Mouse (Mus musculus): Measurements from ENCODE around the gene Abcb9. TPM values are rescaled to one million over a fixed set of nuclear protein-coding genes. Genes with fewer than 3 reads are reported as not detected.
A peak's percentile ranks its signal among the peaks of the same experiment; 100 is the strongest.

The Abcb9 gene
- polyA plus RNA-seq, 1 experiment from 2014 or later = 3.7 TPM

DNA sequence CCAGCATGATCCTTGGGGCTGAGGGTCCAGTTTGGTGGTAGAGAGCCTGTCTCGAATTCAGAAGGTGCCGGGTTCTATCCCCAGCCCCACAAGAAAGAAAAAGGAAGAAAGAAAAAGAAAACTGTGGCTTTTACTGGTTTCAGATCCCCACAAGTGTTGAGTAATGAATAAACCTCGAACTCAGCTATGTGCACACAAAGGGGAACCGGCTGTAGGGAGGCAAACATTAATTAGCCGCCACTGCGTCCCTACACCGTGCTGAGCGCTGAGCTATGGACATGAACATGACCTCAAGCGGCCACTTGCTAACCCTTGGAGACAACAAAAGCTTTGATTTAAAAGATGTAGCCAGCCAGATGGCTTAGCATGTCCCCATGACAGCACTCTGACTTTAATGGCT, 70.5 kb downstream of the Abcb9 start:
- H3K36me3 ChIP-seq (replicated peaks; ENCODE audit: insufficient read depth, low read length) = peaks cover 13% of the 10 kb centered on the region; the same call in 1 of the 2 replicates
- peak overlapping the region; percentile 39; the same call in 1 of the 2 replicates for H3K4me2 ChIP-seq (ENCODE audit: low read depth, low read length)
- H3K9ac ChIP-seq (replicated peaks) = 0 out of 2 replicates have a peak overlapping the region, but pooled peaks have one; percentile 32
- no peak for DNase-seq
- WGBS (ENCODE audit: insufficient replicate concordance) = 47% methylated on average over 9 of the region's 9 CpGs
- no peak overlapping the region for H3K4me3 ChIP-seq (ENCODE audit: low read depth, low read length)
- H3K27ac ChIP-seq (ENCODE audit: low read depth) = peak overlapping the region; percentile 90
- H3K9me3 ChIP-seq (ENCODE audit: low read length) = no peaks in the 10 kb centered on the region
- TF ChIP-seq EP300 (IDR thresholded peaks at IDR 0.05; ENCODE audit: low read depth) = no peak
- no peak for TF ChIP-seq CTCF (IDR thresholded peaks at IDR 0.05; ENCODE audit: low read depth)
- H3K27me3 ChIP-seq (ENCODE audit: insufficient read depth, low read length) = no peaks in the 10 kb centered on the region
- peaks cover 84% of the 10 kb centered on the region for H3K4me1 ChIP-seq (ENCODE audit: insufficient read depth)
- ATAC-seq = peak; percentile 13

DNA sequence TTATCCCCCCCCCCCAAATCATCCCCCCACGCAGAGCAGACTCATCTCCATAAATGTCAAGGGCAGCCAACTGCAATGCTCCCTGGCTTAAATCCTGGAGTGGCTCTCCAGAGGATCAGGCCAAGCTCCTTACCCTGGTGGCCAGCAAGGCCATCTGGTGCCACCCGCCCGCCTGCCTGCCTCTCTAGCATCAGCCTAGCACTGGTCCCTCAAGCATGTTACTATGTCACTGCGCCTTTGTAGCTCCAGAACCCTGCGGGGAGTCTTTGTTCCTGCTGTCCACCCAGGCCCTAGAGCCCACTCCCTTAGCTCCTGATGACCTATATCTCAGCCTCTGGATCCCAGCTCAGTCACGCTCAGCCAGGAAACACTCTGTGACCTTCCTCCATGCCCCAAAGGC, 70.9 kb downstream of the Abcb9 start:
- H3K27me3 ChIP-seq (ENCODE audit: insufficient read depth, low read length) = no peaks in the 10 kb centered on the region
- H3K4me2 ChIP-seq (ENCODE audit: low read depth, low read length) = peak overlapping the region; percentile 1; the same call in 1 of the 2 replicates
- peak overlapping the region; percentile 90 for H3K27ac ChIP-seq (ENCODE audit: low read depth)
- ATAC-seq (no peak), DNase-seq (no peak)
- no peaks in the 10 kb centered on the region for H3K9me3 ChIP-seq (ENCODE audit: low read length)
- no peak overlapping the region for H3K4me3 ChIP-seq (ENCODE audit: low read depth, low read length)
- 0 out of 2 replicates have a peak overlapping the region, but pooled peaks have one; percentile 32 for H3K9ac ChIP-seq (replicated peaks)
- no peak for TF ChIP-seq EP300 (IDR thresholded peaks at IDR 0.05; ENCODE audit: low read depth)
- TF ChIP-seq CTCF (IDR thresholded peaks at IDR 0.05; ENCODE audit: low read depth) = no peak
- H3K4me1 ChIP-seq (ENCODE audit: insufficient read depth) = peaks cover 86% of the 10 kb centered on the region
- WGBS (ENCODE audit: insufficient replicate concordance) = 78% methylated on average over 6 of the region's 6 CpGs
- peaks cover 13% of the 10 kb centered on the region; the same call in 1 of the 2 replicates for H3K36me3 ChIP-seq (replicated peaks; ENCODE audit: insufficient read depth, low read length)

- Histone ChIP-seq H3K9ac (replicated peaks) (peak overlapping the region; percentile 45), H3K4me2 (ENCODE audit: low read depth, low read length) (peak overlapping the region; percentile 64), H3K4me3 (ENCODE audit: low read depth, low read length) (peak overlapping the region; percentile 7; the same call in 1 of the 2 replicates), H3K27ac (ENCODE audit: low read depth) (peak overlapping the region; percentile 56), H3K27me3 (ENCODE audit: insufficient read depth, low read length) (no peaks in the 10 kb centered on the region), H3K9me3 (ENCODE audit: low read length) (no peaks in the 10 kb centered on the region), H3K36me3 (replicated peaks; ENCODE audit: insufficient read depth, low read length) (peaks cover 8% of the 10 kb centered on the region; the same call in 1 of the 2 replicates), H3K4me1 (ENCODE audit: insufficient read depth) (peaks cover 89% of the 10 kb centered on the region)
- WGBS (ENCODE audit: insufficient replicate concordance) = 23% methylated on average over 7 of the region's 7 CpGs
- ATAC-seq (no peak), DNase-seq (no peak)
- no peak for TF ChIP-seq CTCF (IDR thresholded peaks at IDR 0.05; ENCODE audit: low read depth)
- no peak for TF ChIP-seq EP300 (IDR thresholded peaks at IDR 0.05; ENCODE audit: low read depth)
Observed at GRCm38 (mm10) chr5:124022365-124022764, 73.2 kb downstream of the Abcb9 start.

DNA sequence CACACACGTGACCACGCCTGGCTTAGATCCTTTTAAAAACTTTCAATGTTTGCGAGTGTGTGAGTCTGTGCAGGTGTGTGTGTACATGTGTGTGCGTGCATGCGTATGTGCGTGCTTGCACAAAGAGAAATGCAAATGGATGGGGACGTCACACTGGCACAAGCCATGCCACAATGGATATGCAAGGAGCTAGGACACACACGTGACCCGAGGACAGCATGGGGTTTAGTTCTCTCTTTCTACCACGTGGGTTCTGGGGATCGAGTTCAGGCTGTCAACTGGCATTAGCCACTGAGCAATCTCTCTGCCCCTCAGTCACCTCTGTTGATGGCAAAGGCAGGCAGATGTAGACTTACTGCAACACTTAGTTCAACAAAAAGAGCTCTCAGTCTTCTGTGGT, 73.9 kb downstream of the Abcb9 start:
- Histone ChIP-seq H3K4me1 (ENCODE audit: insufficient read depth) (peaks cover 91% of the 10 kb centered on the region), H3K27me3 (ENCODE audit: insufficient read depth, low read length) (no peaks in the 10 kb centered on the region), H3K36me3 (replicated peaks; ENCODE audit: insufficient read depth, low read length) (0 out of 2 replicates have a peak, but pooled peaks cover 5% of the 10 kb centered on the region), H3K9me3 (ENCODE audit: low read length) (no peaks in the 10 kb centered on the region), H3K4me3 (ENCODE audit: low read depth, low read length) (no peak overlapping the region; the same call in 1 of the 2 replicates), H3K27ac (ENCODE audit: low read depth) (peak overlapping the region; percentile 56), H3K9ac (replicated peaks) (peak overlapping the region; percentile 45), H3K4me2 (ENCODE audit: low read depth, low read length) (peak overlapping the region; percentile 64; the same call in 1 of the 2 replicates)
- 62% methylated on average over 11 of the region's 11 CpGs for WGBS (ENCODE audit: insufficient replicate concordance)
- DNase-seq (no peak), ATAC-seq (no peak)
- TF ChIP-seq EP300 (IDR thresholded peaks at IDR 0.05; ENCODE audit: low read depth) (no peak), CTCF (IDR thresholded peaks at IDR 0.05; ENCODE audit: low read depth) (no peak)

GRCm38 (mm10) chr5:124021148-124021547, 74.5 kb downstream of the Abcb9 start:
- Histone ChIP-seq H3K36me3 (replicated peaks; ENCODE audit: insufficient read depth, low read length) (0 out of 2 replicates have a peak, but pooled peaks cover 1% of the 10 kb centered on the region), H3K4me3 (ENCODE audit: low read depth, low read length) (no peak overlapping the region), H3K4me2 (ENCODE audit: low read depth, low read length) (no peak overlapping the region), H3K27me3 (ENCODE audit: insufficient read depth, low read length) (no peaks in the 10 kb centered on the region), H3K27ac (ENCODE audit: low read depth) (peak overlapping the region; percentile 56), H3K4me1 (ENCODE audit: insufficient read depth) (peaks cover 91% of the 10 kb centered on the region), H3K9ac (replicated peaks) (no peak overlapping the region), H3K9me3 (ENCODE audit: low read length) (no peaks in the 10 kb centered on the region)
- DNase-seq (no peak), ATAC-seq (peak; percentile 26)
- WGBS (ENCODE audit: insufficient replicate concordance) = 53% methylated on average over 11 of the region's 11 CpGs
- TF ChIP-seq CTCF (IDR thresholded peaks at IDR 0.05; ENCODE audit: low read depth) (no peak), EP300 (IDR thresholded peaks at IDR 0.05; ENCODE audit: low read depth) (0 out of 2 replicates have a peak, but pooled peaks have one; percentile 20)

DNA sequence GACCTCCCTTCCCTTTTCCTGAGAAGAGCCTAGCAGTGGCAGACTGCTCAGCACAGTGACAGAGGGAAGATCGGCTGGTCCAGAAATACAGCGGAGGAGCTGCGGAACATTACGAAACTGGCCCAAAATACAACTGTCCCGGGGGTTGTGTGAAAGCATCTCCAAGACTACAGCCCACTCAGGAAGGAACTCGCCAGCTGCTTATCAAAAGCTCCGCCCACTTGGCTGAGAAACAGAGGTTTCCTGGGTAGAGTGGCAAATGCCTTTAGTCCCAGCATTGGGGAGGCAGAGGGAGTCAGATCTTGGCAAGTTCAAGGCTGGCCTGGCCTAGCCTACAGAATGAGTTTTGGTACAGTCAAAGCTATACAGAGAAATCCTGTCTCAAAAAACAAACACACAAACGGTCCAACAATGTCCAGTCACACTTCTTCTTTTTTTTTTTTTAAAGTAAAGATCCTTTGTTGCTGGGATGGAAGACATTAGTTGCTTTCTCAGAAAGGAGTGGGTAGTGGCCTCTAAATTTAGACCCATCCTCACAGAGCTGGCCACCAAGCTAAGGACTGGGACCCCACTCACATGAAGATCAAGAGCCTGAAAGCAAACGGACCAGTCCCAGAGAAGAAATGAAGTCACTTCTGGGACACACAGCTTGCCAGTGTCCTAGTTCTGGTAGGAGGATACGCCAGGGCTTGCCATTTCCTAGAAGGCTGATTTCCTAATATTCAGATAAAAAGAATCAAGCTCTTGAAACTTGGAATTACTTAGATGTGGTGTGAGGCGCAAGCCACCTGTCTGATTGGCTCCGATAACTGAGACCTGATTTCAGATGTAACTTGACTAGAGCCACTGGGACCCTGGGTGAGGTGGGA, 76.0 kb downstream of the Abcb9 start:
- Histone ChIP-seq H3K9me3 (ENCODE audit: low read length) (no peaks in the 10 kb centered on the region), H3K27me3 (ENCODE audit: insufficient read depth, low read length) (no peaks in the 10 kb centered on the region), H3K36me3 (replicated peaks; ENCODE audit: insufficient read depth, low read length) (no peaks in the 10 kb centered on the region), H3K27ac (ENCODE audit: low read depth) (peak overlapping the region; percentile 72), H3K9ac (replicated peaks) (peak overlapping the region; percentile 37; the same call in 1 of the 2 replicates), H3K4me3 (ENCODE audit: low read depth, low read length) (no peak overlapping the region), H3K4me1 (ENCODE audit: insufficient read depth) (peaks cover 84% of the 10 kb centered on the region), H3K4me2 (ENCODE audit: low read depth, low read length) (peak overlapping the region; percentile 6)
- WGBS (ENCODE audit: insufficient replicate concordance) = 27% methylated on average over 12 of the region's 12 CpGs
- peak; percentile 50 for ATAC-seq
- TF ChIP-seq CTCF (IDR thresholded peaks at IDR 0.05; ENCODE audit: low read depth) (no peak), EP300 (IDR thresholded peaks at IDR 0.05; ENCODE audit: low read depth) (peak; percentile 54; the same call in 1 of the 2 replicates)
- DNase-seq = peak; percentile 69
